Mouse (Mus musculus): ENCODE measurements around the gene Arhgap42.

DNA sequence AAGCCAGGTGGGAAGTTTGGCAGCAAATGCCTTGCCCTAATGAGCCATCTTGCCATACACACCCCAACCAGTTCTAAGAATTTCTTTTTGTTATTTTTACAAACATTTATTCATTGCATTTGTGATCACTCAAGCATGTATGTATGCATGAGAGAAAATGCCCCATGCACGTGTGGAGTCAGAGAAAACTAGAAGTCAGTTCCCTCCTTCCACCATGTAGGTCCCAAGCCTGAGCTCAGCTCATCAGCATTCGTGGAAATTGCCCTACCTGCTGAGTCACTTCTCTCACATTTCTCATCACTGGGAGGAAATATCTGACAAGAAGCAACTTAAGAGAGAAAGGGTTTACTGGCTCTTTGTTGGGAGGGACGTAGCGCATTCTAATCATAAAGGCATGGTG is 31.6 kb downstream of the Arhgap42 start:
- no peak for TF ChIP-seq CTCF (IDR thresholded peaks at IDR 0.05; ENCODE audit: control insufficient read depth, insufficient read depth, insufficient replicate concordance, low read depth, low read length)
- TF ChIP-seq POLR2A (IDR thresholded peaks at IDR 0.05; ENCODE audit: control insufficient read depth, low read depth, low read length), result no peak

Data from testis, adult 2 months (tissue).